Mouse (Mus musculus) B cell, adult 2 months (primary cell): ENCODE measurements at regions not wholly inside any gene's neighbourhood (a gene's known extent, or its start where the extent isn't known, plus 50 kb on each side); places are given as distances from the start of the nearest gene placed in this dataset.

Experiments used
- DNase-seq, 2 experiments: peaks; one replicate each; pipeline ENCODE4 v3.0.0; 2022

- no peak for DNase-seq
Measured at GRCm38 (mm10) chr10:95032760-95033716, 88.4 kb upstream of the Plxnc1 start.

GRCm38 (mm10) chr10:95031371-95031770 is 86.7 kb upstream of the Plxnc1 start:
- DNase-seq = no peak

DNA sequence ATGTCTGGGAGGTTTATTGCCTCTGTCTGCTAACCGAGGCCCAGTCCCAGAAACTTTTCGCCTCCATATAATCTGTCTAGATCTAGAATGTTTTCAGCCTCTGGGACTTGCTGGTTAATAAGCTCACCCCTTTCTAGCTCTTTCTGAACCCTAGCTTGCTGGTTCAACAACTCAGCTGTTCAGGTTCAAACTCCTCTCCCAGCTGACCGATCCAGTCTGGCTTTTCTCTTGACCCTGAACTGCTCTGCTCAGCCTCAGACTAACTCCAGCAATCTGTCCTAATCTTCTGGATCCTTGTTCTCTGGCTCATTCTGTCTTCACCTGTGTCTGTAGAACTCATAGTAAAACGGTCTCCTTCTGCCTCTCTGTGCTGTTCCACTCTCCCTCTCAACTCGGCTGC is 86.2 kb upstream of the Plxnc1 start:
- DNase-seq = no peak

GRCm38 (mm10) chr10:95029554-95029953 is 84.9 kb upstream of the Plxnc1 start:
- no peak for DNase-seq

DNA sequence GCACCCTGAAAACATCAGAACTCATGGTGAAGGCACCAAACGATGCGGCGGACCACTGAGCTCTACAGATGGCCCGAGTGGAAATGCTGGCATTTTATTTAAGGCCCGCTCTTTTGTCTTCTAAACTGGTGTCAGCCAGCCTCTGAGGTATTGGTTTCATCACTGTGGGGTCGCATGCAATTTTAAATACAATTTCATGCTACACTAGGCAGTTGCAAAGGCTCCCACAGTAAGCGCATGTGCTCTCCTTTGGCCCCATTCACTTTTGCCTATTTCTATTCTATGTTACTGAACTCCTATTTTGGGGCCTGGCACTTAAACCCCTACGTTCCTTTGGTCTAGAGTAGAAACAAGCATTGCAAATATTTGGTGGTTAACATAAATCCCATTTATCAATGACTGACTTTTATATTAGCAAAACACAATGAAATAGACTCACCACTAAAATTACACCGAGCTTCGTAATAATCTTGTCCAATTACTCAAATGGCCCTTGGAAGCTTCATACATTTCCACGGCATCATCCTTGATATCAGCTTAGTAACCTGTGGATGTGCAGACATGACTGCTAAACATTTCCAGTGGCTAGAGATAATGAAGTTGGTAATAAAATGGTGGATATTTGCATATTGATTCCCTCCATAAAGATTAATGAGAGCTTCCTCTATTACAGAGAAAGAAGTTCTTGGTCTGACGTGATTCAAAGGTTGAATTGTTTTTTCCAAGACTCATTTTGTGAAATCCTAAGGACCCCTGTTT is 81.1 kb upstream of the Plxnc1 start:
- DNase-seq = no peak

GRCm38 (mm10) chr10:95021209-95021608 is 76.6 kb upstream of the Plxnc1 start:
- no peak for DNase-seq

- DNase-seq = no peak
Measured at GRCm38 (mm10) chr10:95016896-95017295, 72.3 kb upstream of the Plxnc1 start.

DNA sequence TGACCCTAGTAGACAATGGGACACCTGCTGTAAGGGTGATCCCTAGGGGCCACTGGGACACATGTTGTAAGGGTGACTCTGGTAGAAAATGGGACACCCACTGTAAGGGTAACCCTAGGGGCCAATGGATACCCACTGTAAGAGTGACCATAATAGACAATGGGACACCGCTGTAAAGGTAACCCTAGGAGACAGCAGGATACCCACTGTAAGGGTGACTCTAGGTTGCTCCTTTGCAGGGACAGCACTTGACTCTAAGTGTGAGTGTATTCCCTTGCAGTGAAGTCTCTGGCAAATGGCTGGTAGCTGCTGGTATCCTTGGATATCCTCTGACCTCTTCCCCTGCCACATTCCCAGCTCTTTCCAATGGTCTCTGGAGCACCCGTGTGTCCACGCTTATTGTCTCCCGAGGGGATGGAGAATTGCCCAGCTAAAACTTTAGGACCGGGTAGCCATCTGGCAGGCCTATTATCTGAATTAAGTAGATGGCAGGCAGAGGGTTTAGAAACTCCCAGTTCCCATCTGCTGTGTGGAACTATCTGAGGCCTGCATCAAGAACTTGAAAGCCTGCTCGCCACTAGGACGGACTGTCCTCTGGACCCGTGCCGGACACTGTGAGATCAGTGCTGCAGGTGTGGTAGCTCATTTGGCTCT is 70.8 kb upstream of the Plxnc1 start:
- no peak for DNase-seq

DNA sequence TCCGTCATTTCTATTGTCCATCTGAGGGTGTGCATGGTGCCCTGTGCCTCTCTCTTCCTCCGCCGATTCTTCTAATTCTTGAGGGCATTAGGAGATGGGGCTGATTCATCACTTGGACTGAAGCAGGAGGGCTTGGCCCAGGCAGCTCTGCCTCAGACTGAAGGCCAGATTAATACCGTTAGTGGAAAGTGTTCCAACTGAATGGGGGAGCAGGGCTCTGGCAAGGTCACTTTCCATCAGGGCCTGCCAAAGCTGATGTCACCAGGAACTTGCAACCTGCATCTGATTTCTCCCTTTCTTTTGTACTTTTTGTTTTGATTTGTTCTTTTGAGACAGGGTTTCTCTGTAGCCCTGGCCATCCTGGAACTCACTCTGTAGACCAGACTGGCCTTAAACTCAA is 69.3 kb upstream of the Plxnc1 start:
- DNase-seq = no peak

GRCm38 (mm10) chr10:95013213-95013915 is 68.7 kb upstream of the Plxnc1 start:
- DNase-seq = no peak

- DNase-seq = no peak
Measured at GRCm38 (mm10) chr10:95010333-95010732, 65.7 kb upstream of the Plxnc1 start.

- DNase-seq = no peak
Measured at GRCm38 (mm10) chr10:95009081-95009480, 64.4 kb upstream of the Plxnc1 start.

DNA sequence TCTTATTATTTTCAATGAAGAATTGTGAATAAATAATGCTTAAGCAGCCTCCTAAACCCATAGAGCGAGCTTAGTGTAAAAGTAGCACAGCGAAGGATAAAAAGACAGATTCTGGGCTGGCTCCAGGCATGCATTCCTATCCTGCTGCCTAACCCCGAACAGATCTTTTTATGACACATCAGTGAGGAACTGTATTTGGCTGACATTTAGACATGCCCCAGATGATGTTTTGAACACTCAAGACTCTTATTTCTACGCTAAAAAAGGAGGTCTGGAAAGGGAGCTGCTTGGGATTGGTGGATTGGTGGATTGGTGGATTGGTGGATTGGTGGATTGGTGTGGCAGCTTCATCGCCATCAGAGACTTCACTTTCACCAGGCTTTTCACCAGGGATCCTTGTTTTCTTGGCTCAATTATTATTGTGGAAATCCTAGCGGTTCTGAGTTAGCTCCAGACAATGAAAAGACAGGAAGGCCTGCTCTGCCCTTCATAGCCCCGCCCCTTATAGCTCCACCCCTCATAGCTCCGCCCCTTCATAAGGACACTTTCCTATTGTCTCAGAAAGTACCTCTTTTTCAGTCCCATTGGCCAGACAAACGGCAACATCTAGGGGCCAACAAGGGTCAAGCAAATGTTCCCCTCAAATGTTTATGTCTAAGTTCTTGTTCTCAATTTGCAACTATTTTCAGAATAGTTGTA is 59.6 kb upstream of the Plxnc1 start:
- DNase-seq = no peak

- DNase-seq = no peak
Measured at GRCm38 (mm10) chr10:95003621-95004020, 59.0 kb upstream of the Plxnc1 start.

DNA sequence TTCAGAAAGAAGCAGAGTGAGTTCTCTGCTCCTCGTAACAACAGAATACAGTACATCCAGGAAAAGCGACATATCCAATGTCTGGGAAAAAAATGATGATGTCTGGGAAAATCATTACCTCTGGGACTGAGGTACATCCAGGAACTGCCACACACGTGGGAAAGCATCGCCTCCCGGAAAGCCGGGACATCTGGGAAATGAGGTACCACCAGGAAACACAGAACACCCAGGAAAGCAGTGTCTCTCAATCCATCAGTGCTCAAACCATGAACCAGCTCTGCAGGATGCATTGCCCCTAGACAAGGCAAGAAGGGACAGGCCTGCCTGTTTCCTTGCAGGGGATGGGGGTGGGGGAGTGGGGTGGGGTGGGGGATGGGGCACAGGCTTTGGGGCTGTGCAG is 57.0 kb upstream of the Plxnc1 start:
- no peak for DNase-seq

- no peak for DNase-seq
Measured at GRCm38 (mm10) chr10:94999716-95000115, 55.1 kb upstream of the Plxnc1 start.
